Mouse (Mus musculus): ENCODE data around the gene Col18a1.

DNA sequence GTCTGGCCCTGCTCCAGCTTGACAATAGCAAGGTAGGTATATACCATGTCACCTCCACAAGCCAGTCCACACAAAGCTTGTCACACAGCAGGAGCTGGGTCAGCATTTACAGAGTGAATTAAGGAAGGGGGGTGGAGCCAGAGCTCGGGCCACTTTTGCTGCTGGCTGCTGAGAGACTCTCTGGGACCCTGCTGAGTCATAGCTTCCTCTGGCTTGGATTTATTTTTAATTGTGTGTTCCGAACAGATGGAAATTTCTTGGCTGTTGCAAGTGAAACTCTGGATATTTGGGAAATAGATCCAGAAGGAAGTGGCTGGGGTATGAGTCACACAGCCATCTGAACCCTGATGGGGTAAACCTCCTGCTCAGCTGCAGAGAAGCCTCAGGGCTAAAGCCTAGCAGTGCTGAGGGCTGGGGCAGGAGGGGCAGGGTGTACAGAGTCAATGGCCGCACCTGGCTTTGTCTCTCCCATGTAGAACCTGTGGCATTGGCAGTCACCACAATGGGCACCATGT is 40.3 kb upstream of the Col18a1 start:
- TF ChIP-seq CTCF (IDR thresholded peaks at IDR 0.05; ENCODE audit: borderline replicate concordance, insufficient read depth, low read length) = no peak
- no peak for TF ChIP-seq POLR2A (IDR thresholded peaks at IDR 0.05; ENCODE audit: low read depth, low read length)

Data from embryonic fibroblast, embryonic 13.5 days (primary cell).